Mouse (Mus musculus): ENCODE results near the gene Glod5. TPM values are rescaled to one million over a fixed set of nuclear protein-coding genes. Genes with fewer than 3 reads are reported as not detected.

Gene Glod5
- polyA plus RNA-seq, 1 experiment from 2014 or later: 3.8 TPM

DNA sequence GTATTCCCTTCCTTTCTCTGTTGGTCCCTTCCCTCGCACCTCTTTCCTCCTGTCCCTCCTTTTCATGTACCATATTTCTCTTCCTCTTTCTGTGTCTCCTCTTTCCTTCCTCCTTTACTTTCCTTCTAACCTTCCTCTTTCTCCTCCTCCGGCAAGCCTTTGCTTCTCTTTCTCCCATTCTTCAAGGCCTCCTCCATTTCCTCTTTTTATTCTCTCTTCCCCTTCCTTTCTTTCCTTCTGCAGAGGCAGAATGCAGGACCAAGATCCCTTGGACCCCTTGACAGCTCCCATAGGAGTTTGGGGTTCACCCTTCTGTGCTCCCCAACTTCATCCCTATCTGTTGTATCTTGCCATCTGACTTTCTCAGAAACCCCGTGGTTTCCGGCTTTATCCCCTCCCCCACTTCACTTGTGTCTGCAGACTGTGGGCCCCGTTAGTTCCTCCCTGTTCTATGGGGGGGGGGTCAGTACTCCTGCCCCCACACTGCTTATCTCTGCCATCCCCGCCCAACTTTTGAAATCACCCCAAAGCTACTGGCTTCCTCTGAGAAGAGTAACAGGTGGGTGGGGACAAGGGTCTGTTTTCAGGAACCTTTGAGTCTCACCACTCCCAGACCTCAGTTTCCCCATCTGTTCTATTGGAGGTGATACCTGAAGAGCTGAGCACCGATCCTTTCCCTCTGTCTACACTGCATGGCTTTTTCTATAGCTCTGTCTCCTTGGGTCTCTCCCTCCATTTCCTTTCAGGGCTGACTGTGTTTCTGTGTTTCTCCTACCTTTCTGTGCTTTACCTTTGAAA lies 54.3 kb downstream of the Glod5 start:
- Histone ChIP-seq H3K4me3 (replicated peaks) (no peak overlapping the region), H3K4me2 (replicated peaks) (no peak overlapping the region), H3K27me3 (replicated peaks) (no peaks in the 10 kb centered on the region), H3K9me3 (no peaks in the 10 kb centered on the region), H3K36me3 (no peaks in the 10 kb centered on the region), H3K4me1 (replicated peaks) (no peaks in the 10 kb centered on the region), H3K9ac (no peak overlapping the region), H3K27ac (no peak overlapping the region)
- ATAC-seq: no peak
- WGBS: 72% methylated on average over 7 of the region's 7 CpGs

DNA sequence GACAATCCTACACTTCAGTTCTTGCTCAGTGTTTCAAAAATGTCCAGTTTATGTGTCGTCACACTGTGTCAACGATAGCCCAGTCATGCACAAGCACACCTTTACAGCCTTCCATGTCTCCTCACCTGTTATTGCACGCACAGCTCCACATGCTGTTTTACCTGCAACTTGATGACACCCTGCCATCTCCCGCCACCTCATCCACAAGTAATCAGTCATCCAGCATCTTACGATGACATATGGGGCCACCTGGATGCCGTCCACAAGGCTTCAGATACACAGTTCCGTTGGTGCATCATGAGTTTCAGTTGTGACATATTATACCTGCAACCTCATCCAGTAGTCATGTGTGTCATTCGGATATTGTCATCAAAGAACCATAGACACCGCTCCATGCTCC lies 59.4 kb downstream of the Glod5 start:
- ATAC-seq: no peak
- WGBS: 87% methylated on average over 9 of the region's 9 CpGs
- Histone ChIP-seq H3K9me3 (no peaks in the 10 kb centered on the region), H3K4me2 (replicated peaks) (no peak overlapping the region), H3K27ac (no peak overlapping the region), H3K27me3 (replicated peaks) (no peaks in the 10 kb centered on the region), H3K4me3 (replicated peaks) (no peak overlapping the region), H3K9ac (no peak overlapping the region), H3K4me1 (replicated peaks) (no peaks in the 10 kb centered on the region), H3K36me3 (no peaks in the 10 kb centered on the region)

Other genes starting within 250 kb of the Glod5 start
- gene Gripap1, start 228.7 kb downstream of the Glod5 start, polyA plus RNA-seq (2015; fragmentation: Nextera tagmentation; extraction: Ambion mirVana): 35.4 and 35.5 TPM in 2 replicates
- 1.5 and 2.1 TPM in 2 replicates for gene Kcnd1, start 196.2 kb downstream of the Glod5 start, polyA plus RNA-seq (2015; fragmentation: Nextera tagmentation; extraction: Ambion mirVana)
- gene Otud5, start 177.1 kb downstream of the Glod5 start, polyA plus RNA-seq (2015; fragmentation: Nextera tagmentation; extraction: Ambion mirVana): 37.6 and 37.7 TPM in 2 replicates
- 11.3 and 12.6 TPM in 2 replicates for gene Pim2, start 140.2 kb downstream of the Glod5 start, polyA plus RNA-seq (2015; fragmentation: Nextera tagmentation; extraction: Ambion mirVana)
- gene Slc35a2, start 134.5 kb downstream of the Glod5 start, polyA plus RNA-seq (2015; fragmentation: Nextera tagmentation; extraction: Ambion mirVana): 36.5 and 39.5 TPM in 2 replicates
- 101 and 104 TPM in 2 replicates for gene Pqbp1, start 119.2 kb downstream of the Glod5 start, polyA plus RNA-seq (2015; fragmentation: Nextera tagmentation; extraction: Ambion mirVana)
- 128 and 131 TPM in 2 replicates for gene Timm17b, start 119.1 kb downstream of the Glod5 start, polyA plus RNA-seq (2015; fragmentation: Nextera tagmentation; extraction: Ambion mirVana)
- gene Gm10491, start 110.7 kb downstream of the Glod5 start, polyA plus RNA-seq (2015; fragmentation: Nextera tagmentation; extraction: Ambion mirVana): not detected in 2 replicates
- not detected in 2 replicates for gene Gm10490, start 109.0 kb downstream of the Glod5 start, polyA plus RNA-seq (2015; fragmentation: Nextera tagmentation; extraction: Ambion mirVana)
- 14.2 and 14.4 TPM in 2 replicates for gene Pcsk1n, start 98.7 kb downstream of the Glod5 start, polyA plus RNA-seq (2015; fragmentation: Nextera tagmentation; extraction: Ambion mirVana)
- gene Eras, start 89.9 kb downstream of the Glod5 start, polyA plus RNA-seq (2015; fragmentation: Nextera tagmentation; extraction: Ambion mirVana): not detected in 2 replicates
- 19.0 and 19.1 TPM in 2 replicates for gene Hdac6, start 70.6 kb downstream of the Glod5 start, polyA plus RNA-seq (2015; fragmentation: Nextera tagmentation; extraction: Ambion mirVana)
- 1.7 and 2.4 TPM in 2 replicates for gene Gata1, start 40.4 kb downstream of the Glod5 start, polyA plus RNA-seq (2015; fragmentation: Nextera tagmentation; extraction: Ambion mirVana)
- gene Suv39h1, start 56.3 kb upstream of the Glod5 start, polyA plus RNA-seq (2015; fragmentation: Nextera tagmentation; extraction: Ambion mirVana): 47.5 and 53.3 TPM in 2 replicates
- 0.57 and 0.62 TPM in 2 replicates for gene Was, start 72.0 kb upstream of the Glod5 start, polyA plus RNA-seq (2015; fragmentation: Nextera tagmentation; extraction: Ambion mirVana)
- gene Wdr13, start 114.4 kb upstream of the Glod5 start, polyA plus RNA-seq (2015; fragmentation: Nextera tagmentation; extraction: Ambion mirVana): 21.4 and 21.7 TPM in 2 replicates
- gene Rbm3, start 127.4 kb upstream of the Glod5 start, polyA plus RNA-seq (2015; fragmentation: Nextera tagmentation; extraction: Ambion mirVana): 426 and 506 TPM in 2 replicates
- 10.3 and 10.6 TPM in 2 replicates for gene Tbc1d25, start 157.7 kb upstream of the Glod5 start, polyA plus RNA-seq (2015; fragmentation: Nextera tagmentation; extraction: Ambion mirVana)
- gene Ebp, start 175.0 kb upstream of the Glod5 start, polyA plus RNA-seq (2015; fragmentation: Nextera tagmentation; extraction: Ambion mirVana): 83.7 and 85.1 TPM in 2 replicates
- 7.2 and 7.4 TPM in 2 replicates for gene Porcn, start 188.0 kb upstream of the Glod5 start, polyA plus RNA-seq (2015; fragmentation: Nextera tagmentation; extraction: Ambion mirVana)
- 33.0 and 34.8 TPM in 2 replicates for gene Ftsj1, start 233.9 kb upstream of the Glod5 start, polyA plus RNA-seq (2015; fragmentation: Nextera tagmentation; extraction: Ambion mirVana)